9 mouse cellular contexts compared by ENCODE assay signal in the genomic region with DNA sequence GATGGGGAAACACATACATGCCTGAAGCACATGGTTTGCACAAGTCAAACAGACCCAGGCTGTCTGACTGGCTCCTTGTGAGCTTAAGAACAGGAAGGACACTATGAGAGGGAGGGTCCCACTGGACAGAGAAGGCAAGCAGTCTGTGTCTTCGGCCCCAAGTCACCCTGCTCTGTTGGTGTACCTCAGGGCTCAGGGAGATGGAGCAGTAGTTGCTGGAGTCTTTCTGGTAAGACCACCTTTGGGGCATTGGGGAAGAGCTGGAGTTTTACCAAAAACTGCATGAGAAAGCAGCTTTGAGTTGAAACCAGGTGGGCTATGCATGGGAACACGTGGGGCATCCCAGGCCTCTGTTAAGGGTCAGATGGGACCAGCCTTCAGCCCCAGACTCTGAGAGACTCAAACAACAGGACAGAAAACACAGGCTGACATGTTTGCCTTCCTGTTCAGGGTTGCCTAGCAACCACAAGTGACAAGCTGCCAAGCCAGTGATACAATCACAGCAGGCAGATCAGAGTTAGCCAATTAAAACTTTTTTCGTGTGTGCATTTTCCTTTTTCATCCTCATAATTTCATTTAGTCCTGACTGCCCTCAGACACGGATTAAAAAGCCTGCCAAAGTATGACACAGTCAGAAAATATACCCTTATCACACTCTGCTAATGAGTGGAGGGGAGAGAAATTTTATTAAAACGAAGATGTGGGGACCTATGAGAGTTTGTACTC.
DNase-seq lines count a peak whose midpoint lies in the region; ATAC-seq lines count a peak whose summit lies in the region.
"Had no signal": no experiment of that assay in that cellular context is flagged by ENCODE, and none has a peak within 500 bp of the region (broad histone marks: within the 10 kb centered on the region; RNA-seq: fewer than 3 reads in every experiment).

No protein-coding gene starts in this region.

- peak overlapping the region; percentile 86 for H3K27ac ChIP-seq in forebrain, embryonic 10.5 days
- H3K27ac ChIP-seq in hindbrain, embryonic 10.5 days, result peak overlapping the region; percentile 85
- no peak overlapping the region; the same call in 1 of the 2 replicates for H3K27ac ChIP-seq in midbrain, embryonic 14.5 days (replicated peaks; ENCODE audit: low read depth, low read length)
- H3K27ac ChIP-seq: liver, embryonic 14.5 days had no signal

- no peak overlapping the region; the same call in 1 of the 2 replicates for H3K4me2 ChIP-seq in midbrain, embryonic 14.5 days (ENCODE audit: low read length)

- ATAC-seq in midbrain, embryonic 14.5 days (ENCODE audit: low FRiP score, low TSS enrichment), result peak; percentile 76
- no peak for ATAC-seq in megakaryocyte, adult 5-6 weeks (ENCODE audit: poor library complexity, severe bottlenecking)

- H3K27me3 ChIP-seq in forebrain, embryonic 10.5 days (ENCODE audit: poor library complexity, severe bottlenecking), result no peaks in the 10 kb centered on the region
- H3K27me3 ChIP-seq in hindbrain, embryonic 10.5 days (ENCODE audit: insufficient read depth, poor library complexity, severe bottlenecking), result no peaks in the 10 kb centered on the region
- H3K27me3 ChIP-seq in midbrain, embryonic 14.5 days (ENCODE audit: control insufficient read depth, insufficient read depth, low read length), result no peaks in the 10 kb centered on the region

- H3K4me3 ChIP-seq in forebrain, embryonic 10.5 days, result peak overlapping the region; percentile 18; the same call in 1 of the 2 replicates
- H3K4me3 ChIP-seq in hindbrain, embryonic 10.5 days, result no peak overlapping the region; the same call in 1 of the 2 replicates
- no peak overlapping the region for H3K4me3 ChIP-seq in midbrain, embryonic 14.5 days (replicated peaks; ENCODE audit: low read depth, low read length)

- H3K36me3 ChIP-seq in forebrain, embryonic 10.5 days (replicated peaks), result no peaks in the 10 kb centered on the region
- H3K36me3 ChIP-seq in hindbrain, embryonic 10.5 days, result no peaks in the 10 kb centered on the region
- no peaks in the 10 kb centered on the region for H3K36me3 ChIP-seq in midbrain, embryonic 14.5 days (ENCODE audit: control insufficient read depth, insufficient read depth, low read length)

- 18% methylated on average over 5 of the region's 5 CpGs for WGBS in forebrain, embryonic 10.5 days
- WGBS in hindbrain, embryonic 10.5 days, result 14% methylated on average over 5 of the region's 5 CpGs
- WGBS in midbrain, embryonic 14.5 days, result 5% methylated on average over 5 of the region's 5 CpGs

- peak; percentile 5 for DNase-seq in 416B (ENCODE audit: low read depth)
- DNase-seq in Muller cell, postnatal 12 days (ENCODE audit: inconsistent ontology term), result peak; percentile 86
- DNase-seq in forebrain, embryonic 10.5 days (ENCODE audit: extremely low spot score, low spot score), result peak; percentile 75
- DNase-seq in hindbrain, embryonic 10.5 days (ENCODE audit: low spot score), result peak; percentile 77
- DNase-seq in left cerebral cortex, adult 18-20 months (ENCODE audit: low spot score in 2 of 2), result peak; percentile 43 to 52
- peak; percentile 85 for DNase-seq in midbrain, embryonic 14.5 days
- no peak for DNase-seq in thymus, postnatal 0 days (ENCODE audit: low spot score)

- no peak overlapping the region for H3K9ac ChIP-seq in midbrain, embryonic 14.5 days (replicated peaks; ENCODE audit: low read length)
- H3K9ac ChIP-seq: liver, embryonic 14.5 days had no signal

- no peaks in the 10 kb centered on the region for H3K9me3 ChIP-seq in forebrain, embryonic 10.5 days
- no peaks in the 10 kb centered on the region for H3K9me3 ChIP-seq in hindbrain, embryonic 10.5 days
- H3K9me3 ChIP-seq in midbrain, embryonic 14.5 days (ENCODE audit: control insufficient read depth, low read length), result no peaks in the 10 kb centered on the region

- peaks cover 40% of the 10 kb centered on the region for H3K4me1 ChIP-seq in forebrain, embryonic 10.5 days
- peaks cover 34% of the 10 kb centered on the region for H3K4me1 ChIP-seq in hindbrain, embryonic 10.5 days (replicated peaks)
- peaks cover 19% of the 10 kb centered on the region for H3K4me1 ChIP-seq in midbrain, embryonic 14.5 days (ENCODE audit: control insufficient read depth, insufficient read depth, low read length)
